Mouse (Mus musculus) inflammation-experienced regulatory T-cells, adult 16 weeks (primary cell): ENCODE data around the gene Lrp6. TPM values are rescaled to one million over a fixed set of nuclear protein-coding genes. Genes with fewer than 3 reads are reported as not detected.

ENCODE experiments used
- polyA plus RNA-seq: library from polyadenylated mRNA; unstranded; fragments of 100-300 nt; shearing (Covaris generic); gene quantifications from one replicate; pipeline ENCODE4 v1.2.1, GENCODE M21; 2017

Lrp6 gene
- polyA plus RNA-seq, result 3.8 TPM

GRCm38 (mm10) chr6:134566818-134567485 lies at the start of gene Lrp6:
Gene Lrp6, minus strand, starts transcription at chr6:134566965.

Other genes with a start within 250 kb of the Lrp6 start
- gene Bcl2l14, start 170.6 kb downstream of the Lrp6 start, polyA plus RNA-seq, result 4.2 TPM
- 5.3 TPM for gene Mansc1, start 65.5 kb upstream of the Lrp6 start, polyA plus RNA-seq
- 23.3 TPM for gene Borcs5, start 72.5 kb upstream of the Lrp6 start, polyA plus RNA-seq
- gene Dusp16, start 225.7 kb upstream of the Lrp6 start, polyA plus RNA-seq, result 2.7 TPM